Mouse (Mus musculus): Measurements from ENCODE around the gene Pik3c2a. TPM values are rescaled to one million over a fixed set of nuclear protein-coding genes. Genes with fewer than 3 reads are reported as not detected.

Gene Pik3c2a
- total and polyA plus RNA-seq, 3 experiments, result 10.9 to 35.3 (median 14.3) TPM

DNA sequence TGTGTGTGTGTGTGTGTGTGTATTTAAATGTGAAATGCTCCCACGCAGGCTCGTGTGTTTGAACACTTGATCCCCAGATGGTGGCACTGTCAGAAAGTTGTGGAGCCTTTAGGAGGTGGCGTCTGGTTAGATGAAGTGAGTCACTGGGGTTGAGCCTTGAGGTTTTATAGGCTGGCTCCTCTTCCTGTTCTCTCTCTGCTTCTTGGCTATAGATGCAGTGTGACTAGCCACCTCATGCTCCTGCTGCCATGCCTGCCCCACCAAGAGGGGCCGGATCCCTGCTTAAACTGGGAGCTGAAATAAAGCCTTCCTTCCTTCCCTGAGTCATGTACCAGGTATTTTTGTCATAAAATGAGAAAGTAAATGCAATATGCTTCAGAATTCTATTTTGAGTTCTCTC is 47.9 kb upstream of the Pik3c2a start:
- dilution Hi-C loops (cut with MboI; ENCODE audit: extremely low pct_ligation_motif_present, extremely low pct_unique_long_range_greater_than_20kb, low sequenced_read_pairs), result no loop called here
- H3K79me2 ChIP-seq (replicated peaks; ENCODE audit: control insufficient read depth, extremely low read depth, insufficient read depth, poor library complexity, severe bottlenecking), result no peaks in the 10 kb centered on the region
- H3K9ac ChIP-seq (ENCODE audit: insufficient read depth, low read depth), result no peak overlapping the region
- TF ChIP-seq CTCF (conservative IDR thresholded peaks at IDR 0.05 in 1 of 2, IDR thresholded peaks at IDR 0.05 in 1 of 2; ENCODE audit: low read depth in 2 of 2, low read length in 2 of 2) (peak in 1 of 2 experiments; percentile 28; a peak in 1 of 4 replicates), USF1 (IDR thresholded peaks at IDR 0.05; ENCODE audit: low read depth, low read length) (no peak)
- H3K27ac ChIP-seq (ENCODE audit: insufficient read depth, low read depth), result no peak overlapping the region
- H3K4me1 ChIP-seq (ENCODE audit: control insufficient read depth in 1 of 2, insufficient read depth in 2 of 2), result peaks cover 6 to 21% of the 10 kb centered on the region in 2 experiments; a peak in 3 of 4 replicates
- in situ Hi-C loops (cut with MboI; ENCODE audit: low pct_ligation_motif_present, low pct_unique_long_range_greater_than_20kb, low sequenced_read_pairs), result loop anchor here (5.0 kb wide), 1 partner anchor 34 kb away; no protein-coding TSS in a partner anchor
- H3K36me3 ChIP-seq (replicated peaks in 1 of 2; ENCODE audit: control insufficient read depth in 1 of 2, insufficient read depth in 1 of 2, low read length in 1 of 2), result no peaks in the 10 kb centered on the region
- DNase-seq (ENCODE audit: extremely low read depth), result peak; percentile 44
- H3K4me3 ChIP-seq (replicated peaks in 1 of 3; ENCODE audit: low read depth in 2 of 3, low read length in 2 of 3, poor library complexity in 1 of 3), result no peak overlapping the region
- H3K27me3 ChIP-seq (replicated peaks), result no peaks in the 10 kb centered on the region
- peaks cover 7% of the 10 kb centered on the region for H3K9me3 ChIP-seq (replicated peaks; ENCODE audit: low read length)
- H3K4me2 ChIP-seq (ENCODE audit: insufficient read depth, low read depth, poor library complexity, severe bottlenecking), result no peak overlapping the region

GRCm38 (mm10) chr7:116485062-116485601 is 41.9 kb upstream of the Pik3c2a start:
- H3K4me2 ChIP-seq (ENCODE audit: insufficient read depth, low read depth, poor library complexity, severe bottlenecking), result no peak overlapping the region
- H3K79me2 ChIP-seq (replicated peaks; ENCODE audit: control insufficient read depth, extremely low read depth, insufficient read depth, poor library complexity, severe bottlenecking), result no peaks in the 10 kb centered on the region
- no peak for TF ChIP-seq ELF1 (IDR thresholded peaks at IDR 0.05; ENCODE audit: low read depth, low read length)
- TF ChIP-seq EP300 (IDR thresholded peaks at IDR 0.05; ENCODE audit: low read length), result no peak
- no peak for TF ChIP-seq KAT2A (IDR thresholded peaks at IDR 0.05; ENCODE audit: insufficient replicate concordance, low read length)
- TF ChIP-seq TCF12 (IDR thresholded peaks at IDR 0.05; ENCODE audit: low read depth, low read length), result no peak
- no peak overlapping the region for H3K4me3 ChIP-seq (replicated peaks in 1 of 3; ENCODE audit: low read depth in 2 of 3, low read length in 2 of 3, poor library complexity in 1 of 3)
- no peak overlapping the region for H3K9ac ChIP-seq (ENCODE audit: insufficient read depth, low read depth)
- in situ Hi-C loops (cut with MboI; ENCODE audit: low pct_ligation_motif_present, low pct_unique_long_range_greater_than_20kb, low sequenced_read_pairs) (no loop called here), dilution Hi-C loops (cut with MboI; ENCODE audit: extremely low pct_ligation_motif_present, extremely low pct_unique_long_range_greater_than_20kb, low sequenced_read_pairs) (no loop called here)
- no peak overlapping the region for H3K27ac ChIP-seq (ENCODE audit: insufficient read depth, low read depth)
- no peaks in the 10 kb centered on the region for H3K36me3 ChIP-seq (replicated peaks in 1 of 2; ENCODE audit: control insufficient read depth in 1 of 2, insufficient read depth in 1 of 2, low read length in 1 of 2)
- peaks cover 5% of the 10 kb centered on the region for H3K27me3 ChIP-seq (replicated peaks)
- no peak for DNase-seq (ENCODE audit: extremely low read depth)
- peaks cover 3 to 8% of the 10 kb centered on the region in 2 experiments for H3K4me1 ChIP-seq (ENCODE audit: control insufficient read depth in 1 of 2, insufficient read depth in 2 of 2)
- H3K9me3 ChIP-seq (replicated peaks; ENCODE audit: low read length), result peaks cover 4% of the 10 kb centered on the region

GRCm38 (mm10) chr7:116484213-116484612 is 41.0 kb upstream of the Pik3c2a start:
- Histone ChIP-seq H3K9me3 (replicated peaks; ENCODE audit: low read length) (peaks cover 4% of the 10 kb centered on the region), H3K4me1 (ENCODE audit: control insufficient read depth in 1 of 2, insufficient read depth in 2 of 2) (peaks cover 3 to 8% of the 10 kb centered on the region in 2 experiments), H3K36me3 (replicated peaks in 1 of 2; ENCODE audit: control insufficient read depth in 1 of 2, insufficient read depth in 1 of 2, low read length in 1 of 2) (no peaks in the 10 kb centered on the region), H3K27me3 (replicated peaks) (peaks cover 5% of the 10 kb centered on the region), H3K4me3 (replicated peaks in 1 of 3; ENCODE audit: low read depth in 2 of 3, low read length in 2 of 3, poor library complexity in 1 of 3) (no peak overlapping the region), H3K27ac (ENCODE audit: insufficient read depth, low read depth) (no peak overlapping the region), H3K9ac (ENCODE audit: insufficient read depth, low read depth) (no peak overlapping the region), H3K4me2 (ENCODE audit: insufficient read depth, low read depth, poor library complexity, severe bottlenecking) (no peak overlapping the region), H3K79me2 (replicated peaks; ENCODE audit: control insufficient read depth, extremely low read depth, insufficient read depth, poor library complexity, severe bottlenecking) (no peaks in the 10 kb centered on the region)
- no peak for DNase-seq (ENCODE audit: extremely low read depth)
- in situ Hi-C loops (cut with MboI; ENCODE audit: low pct_ligation_motif_present, low pct_unique_long_range_greater_than_20kb, low sequenced_read_pairs), result no loop called here
- no peak for TF ChIP-seq UBTF (IDR thresholded peaks at IDR 0.05; ENCODE audit: low read depth, low read length)
- TF ChIP-seq CHD1 (IDR thresholded peaks at IDR 0.05; ENCODE audit: low read depth, low read length), result no peak
- no peak for TF ChIP-seq USF2 (conservative IDR thresholded peaks at IDR 0.05; ENCODE audit: low read depth, low read length)
- no peak for TF ChIP-seq MEF2A (IDR thresholded peaks at IDR 0.05; ENCODE audit: borderline replicate concordance, low read depth, low read length)
- TF ChIP-seq IRF4 (IDR thresholded peaks at IDR 0.05; ENCODE audit: low read depth, low read length), result no peak
- 0 out of 2 replicates have a peak, but pooled peaks have one; percentile 9 for TF ChIP-seq BHLHE40 (IDR thresholded peaks at IDR 0.05; ENCODE audit: low read depth, low read length)
- no peak for TF ChIP-seq JUN (IDR thresholded peaks at IDR 0.05; ENCODE audit: insufficient read depth, low read depth, low read length)
- TF ChIP-seq POLR2AphosphoS2 (IDR thresholded peaks at IDR 0.05; ENCODE audit: low read depth, low read length), result no peak
- TF ChIP-seq ETS1 (conservative IDR thresholded peaks at IDR 0.05; ENCODE audit: low read depth, low read length), result no peak
- TF ChIP-seq NELFE (IDR thresholded peaks at IDR 0.05; ENCODE audit: low read depth, low read length), result no peak
- TF ChIP-seq ZC3H11A (IDR thresholded peaks at IDR 0.05; ENCODE audit: low read depth, low read length), result no peak
- no peak for TF ChIP-seq SMC3 (IDR thresholded peaks at IDR 0.05; ENCODE audit: low read depth, low read length)
- TF ChIP-seq MAFK (IDR thresholded peaks at IDR 0.05; ENCODE audit: insufficient replicate concordance, low read length), result 0 out of 2 replicates have a peak, but pooled peaks have one; percentile 19
- dilution Hi-C loops (cut with MboI; ENCODE audit: extremely low pct_ligation_motif_present, extremely low pct_unique_long_range_greater_than_20kb, low sequenced_read_pairs), result no loop called here

All from CH12.LX (cell line).